Mouse (Mus musculus): ENCODE measurements at regions not wholly inside any gene's neighbourhood (a gene's known extent, or its start where the extent isn't known, plus 50 kb on each side); places are given as distances from the start of the nearest gene placed in this dataset.

DNA sequence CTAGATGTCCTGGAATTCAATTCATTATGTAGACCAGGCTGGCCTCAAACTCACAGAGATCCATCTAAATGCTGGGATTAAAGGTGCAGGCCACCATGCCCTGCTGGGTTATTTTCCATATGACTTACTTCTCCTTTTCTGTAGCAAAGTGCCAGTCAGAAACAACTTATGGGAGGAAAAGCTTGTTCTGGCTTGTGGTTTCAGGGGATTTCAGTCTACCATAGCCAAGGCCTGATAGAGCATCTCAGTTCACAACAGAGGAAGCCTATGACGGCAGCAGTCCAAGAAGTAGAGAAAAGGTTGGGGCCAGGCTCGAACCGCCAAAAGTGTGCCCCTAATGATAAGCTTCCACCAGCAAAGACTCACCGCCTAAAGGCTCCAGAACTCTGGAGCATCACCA, 110.5 kb upstream of the Hdac4 start:
- Histone ChIP-seq H3K36me3 (replicated peaks) (no peaks in the 10 kb centered on the region), H3K9me3 (no peaks in the 10 kb centered on the region), H3K27ac (no peak overlapping the region), H3K4me3 (no peak overlapping the region), H3K4me1 (no peaks in the 10 kb centered on the region), H3K27me3 (ENCODE audit: poor library complexity, severe bottlenecking) (no peaks in the 10 kb centered on the region)
- DNase-seq (ENCODE audit: extremely low spot score, low spot score): no peak
- WGBS: 93% methylated on average over 4 of the region's 4 CpGs

DNA sequence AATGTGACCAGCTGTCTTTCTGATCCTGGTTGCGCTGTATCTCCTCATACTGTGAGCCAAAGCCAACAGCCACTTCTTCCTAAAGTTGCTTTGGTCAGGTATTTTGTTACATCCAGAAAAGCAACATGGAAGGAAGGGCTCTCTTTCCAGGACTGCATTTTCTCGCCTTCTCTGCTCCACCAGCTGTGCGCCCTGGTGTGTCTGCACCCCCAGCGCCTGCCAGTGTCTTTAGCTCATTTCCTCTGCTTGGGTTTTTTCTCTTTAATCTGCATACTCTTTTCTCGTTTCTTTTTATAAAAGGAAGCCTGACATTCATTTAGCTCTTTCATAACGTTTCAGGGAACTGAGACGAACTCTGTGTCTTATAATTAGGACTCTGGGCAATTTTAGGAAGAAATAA, 103.5 kb upstream of the Hdac4 start:
- Histone ChIP-seq H3K4me1 (no peaks in the 10 kb centered on the region), H3K27ac (no peak overlapping the region), H3K4me3 (no peak overlapping the region), H3K27me3 (ENCODE audit: poor library complexity, severe bottlenecking) (no peaks in the 10 kb centered on the region), H3K36me3 (replicated peaks) (no peaks in the 10 kb centered on the region), H3K9me3 (no peaks in the 10 kb centered on the region)
- 78% methylated on average over 7 of the region's 7 CpGs for WGBS
- DNase-seq (ENCODE audit: extremely low spot score, low spot score): no peak

GRCm38 (mm10) chr1:92292681-92293380, 97.3 kb upstream of the Hdac4 start:
- 0 out of 2 replicates have a peak, but pooled peaks cover 4% of the 10 kb centered on the region for H3K4me1 ChIP-seq
- 84% methylated on average over 7 of the region's 7 CpGs for WGBS
- H3K9me3 ChIP-seq: no peaks in the 10 kb centered on the region
- no peaks in the 10 kb centered on the region for H3K27me3 ChIP-seq (ENCODE audit: poor library complexity, severe bottlenecking)
- no peak for DNase-seq (ENCODE audit: extremely low spot score, low spot score)
- H3K36me3 ChIP-seq (replicated peaks): no peaks in the 10 kb centered on the region
- no peak overlapping the region for H3K27ac ChIP-seq
- no peak overlapping the region for H3K4me3 ChIP-seq

- Histone ChIP-seq H3K4me1 (peaks cover 5% of the 10 kb centered on the region; the same call in 1 of the 2 replicates), H3K27me3 (ENCODE audit: poor library complexity, severe bottlenecking) (no peaks in the 10 kb centered on the region), H3K36me3 (replicated peaks) (no peaks in the 10 kb centered on the region), H3K9me3 (no peaks in the 10 kb centered on the region), H3K27ac (no peak overlapping the region), H3K4me3 (no peak overlapping the region)
- WGBS: 91% methylated on average over 1 of the region's 1 CpGs
- no peak for DNase-seq (ENCODE audit: extremely low spot score, low spot score)
Measured at GRCm38 (mm10) chr1:92286966-92287342, 91.5 kb upstream of the Hdac4 start.

DNA sequence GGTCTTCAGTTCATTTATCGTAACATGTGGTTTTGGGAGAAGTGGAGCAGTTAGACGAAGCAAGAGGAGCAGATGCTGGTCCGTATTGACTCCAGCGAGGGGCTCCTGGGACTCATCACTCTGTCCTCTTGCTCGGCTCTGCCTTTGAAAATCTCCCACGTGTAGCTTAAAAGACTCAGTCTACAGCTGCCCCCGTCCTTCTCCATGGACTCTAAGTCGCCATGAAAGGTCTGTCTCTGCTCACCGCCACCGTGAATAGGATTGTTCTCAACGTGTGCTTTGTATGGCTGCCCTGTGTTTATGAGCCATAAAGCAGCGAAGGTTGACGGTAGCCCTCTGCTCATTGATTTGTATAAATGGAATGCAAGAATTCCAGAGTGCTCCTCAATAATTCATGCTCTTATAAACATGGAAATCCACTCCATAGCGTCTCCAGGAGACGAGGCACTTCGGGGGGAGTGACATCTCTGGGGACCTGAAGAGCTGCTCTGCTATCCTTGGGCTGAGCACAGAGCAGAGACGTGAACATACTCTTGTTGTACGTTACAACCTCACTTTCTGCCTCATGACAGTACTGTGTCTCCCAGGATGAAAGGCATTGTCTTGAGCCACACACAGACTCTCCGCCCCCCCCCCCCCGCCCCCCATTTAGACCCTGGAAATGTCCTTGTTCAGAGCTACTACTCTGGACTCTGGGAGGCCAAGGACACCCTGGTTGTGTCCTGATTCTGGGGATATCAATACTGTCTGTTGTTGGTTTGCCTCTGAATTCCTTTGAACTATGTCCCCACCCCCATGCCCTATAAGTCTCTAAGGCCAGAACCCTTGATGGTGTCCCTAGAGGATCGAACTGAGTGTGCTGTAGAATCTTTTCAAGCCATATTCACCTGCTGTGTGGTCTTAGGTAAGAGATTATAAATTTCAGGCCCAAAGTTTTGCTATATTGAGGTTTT, 90.8 kb upstream of the Hdac4 start:
- no peak for DNase-seq (ENCODE audit: extremely low spot score, low spot score)
- WGBS: 78% methylated on average over 21 of the region's 21 CpGs

DNA sequence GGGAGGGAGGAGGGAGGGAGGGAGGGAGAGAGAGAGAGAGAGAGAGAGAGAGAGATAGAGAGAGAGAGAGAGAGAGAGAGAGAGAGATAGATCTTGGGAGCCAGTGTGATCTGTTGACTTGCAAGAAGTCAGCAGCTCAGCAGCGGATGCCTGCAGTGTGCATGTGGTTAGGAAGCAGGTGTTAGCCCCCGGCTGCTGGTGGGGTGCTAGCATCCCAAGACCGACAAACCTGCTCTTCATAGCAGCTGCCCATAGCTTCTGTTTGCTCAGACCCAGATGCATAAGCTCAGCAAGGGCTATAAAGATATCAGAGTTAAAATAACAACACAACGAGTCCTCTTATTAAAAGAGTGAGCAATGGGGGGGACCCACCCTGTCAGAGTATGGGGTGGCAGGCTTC, 88.7 kb upstream of the Hdac4 start:
- H3K4me1 ChIP-seq: peaks cover 5% of the 10 kb centered on the region; the same call in 1 of the 2 replicates
- H3K9me3 ChIP-seq: no peaks in the 10 kb centered on the region
- no peak overlapping the region for H3K27ac ChIP-seq
- no peak for DNase-seq (ENCODE audit: extremely low spot score, low spot score)
- H3K4me3 ChIP-seq: no peak overlapping the region
- H3K36me3 ChIP-seq (replicated peaks): no peaks in the 10 kb centered on the region
- H3K27me3 ChIP-seq (ENCODE audit: poor library complexity, severe bottlenecking): no peaks in the 10 kb centered on the region
- 77% methylated on average over 4 of the region's 4 CpGs for WGBS

More for the DNA sequence above, 90.8 kb upstream of the Hdac4 start:
- no peak overlapping the region for H3K27ac ChIP-seq
- H3K27me3 ChIP-seq (ENCODE audit: poor library complexity, severe bottlenecking): no peaks in the 10 kb centered on the region
- no peaks in the 10 kb centered on the region for H3K9me3 ChIP-seq
- peaks cover 5% of the 10 kb centered on the region; the same call in 1 of the 2 replicates for H3K4me1 ChIP-seq
- no peaks in the 10 kb centered on the region for H3K36me3 ChIP-seq (replicated peaks)
- H3K4me3 ChIP-seq: no peak overlapping the region

GRCm38 (mm10) chr1:92277199-92277747, 81.8 kb upstream of the Hdac4 start:
- H3K9me3 ChIP-seq: no peaks in the 10 kb centered on the region
- H3K27me3 ChIP-seq (ENCODE audit: poor library complexity, severe bottlenecking): no peaks in the 10 kb centered on the region
- H3K27ac ChIP-seq: no peak overlapping the region
- peaks cover under 1% of the 10 kb centered on the region for H3K4me1 ChIP-seq
- DNase-seq (ENCODE audit: extremely low spot score, low spot score): no peak
- 85% methylated on average over 5 of the region's 5 CpGs for WGBS
- H3K36me3 ChIP-seq (replicated peaks): no peaks in the 10 kb centered on the region
- no peak overlapping the region for H3K4me3 ChIP-seq

DNA sequence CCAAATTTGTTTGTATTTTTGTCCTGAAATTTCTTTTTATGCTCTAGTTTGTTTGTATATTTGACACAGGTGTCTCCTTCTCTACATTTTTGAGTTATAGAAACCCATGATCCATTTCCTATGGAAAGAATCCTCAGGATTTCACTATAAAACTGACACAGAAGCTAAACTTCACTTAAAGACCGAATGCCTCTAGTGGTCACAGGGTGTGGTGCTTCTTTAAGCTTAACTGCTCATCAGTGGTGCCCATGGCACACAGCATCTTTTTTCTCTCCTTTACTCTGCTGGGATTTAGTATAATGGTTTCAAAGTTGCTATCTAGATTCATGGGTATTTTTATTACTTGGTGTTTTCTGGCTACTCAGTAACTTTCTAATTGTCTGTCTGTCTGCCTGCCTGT, 79.9 kb upstream of the Hdac4 start:
- Histone ChIP-seq H3K27me3 (ENCODE audit: poor library complexity, severe bottlenecking) (no peaks in the 10 kb centered on the region), H3K9me3 (no peaks in the 10 kb centered on the region), H3K4me3 (no peak overlapping the region), H3K4me1 (peaks cover 18% of the 10 kb centered on the region), H3K27ac (no peak overlapping the region), H3K36me3 (replicated peaks) (no peaks in the 10 kb centered on the region)
- DNase-seq (ENCODE audit: extremely low spot score, low spot score): no peak
- WGBS: 78% methylated on average over 1 of the region's 1 CpGs

DNA sequence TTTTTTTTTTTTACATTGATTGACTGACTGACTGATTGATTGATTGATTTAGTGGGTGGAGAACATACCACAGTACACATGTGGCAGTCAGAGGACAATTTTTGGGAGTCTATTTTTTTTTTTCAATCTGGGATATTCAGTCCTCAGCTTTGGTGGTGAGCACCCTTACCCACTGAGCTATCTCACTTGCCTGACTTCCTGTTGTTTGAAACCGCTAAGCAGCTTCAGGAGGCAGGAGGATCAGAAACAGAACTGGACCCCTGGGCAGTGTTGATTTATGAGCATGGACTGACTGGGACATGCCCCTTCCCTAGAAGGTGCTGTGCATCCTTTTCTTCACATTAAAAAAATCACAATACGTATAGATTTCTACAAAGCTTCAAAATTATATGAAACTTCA, 78.3 kb upstream of the Hdac4 start:
- no peaks in the 10 kb centered on the region for H3K36me3 ChIP-seq (replicated peaks)
- H3K27ac ChIP-seq: no peak overlapping the region
- peaks cover 34% of the 10 kb centered on the region for H3K4me1 ChIP-seq
- WGBS: 93% methylated on average over 2 of the region's 2 CpGs
- no peaks in the 10 kb centered on the region for H3K27me3 ChIP-seq (ENCODE audit: poor library complexity, severe bottlenecking)
- no peak for DNase-seq (ENCODE audit: extremely low spot score, low spot score)
- H3K4me3 ChIP-seq: no peak overlapping the region
- no peaks in the 10 kb centered on the region for H3K9me3 ChIP-seq

DNA sequence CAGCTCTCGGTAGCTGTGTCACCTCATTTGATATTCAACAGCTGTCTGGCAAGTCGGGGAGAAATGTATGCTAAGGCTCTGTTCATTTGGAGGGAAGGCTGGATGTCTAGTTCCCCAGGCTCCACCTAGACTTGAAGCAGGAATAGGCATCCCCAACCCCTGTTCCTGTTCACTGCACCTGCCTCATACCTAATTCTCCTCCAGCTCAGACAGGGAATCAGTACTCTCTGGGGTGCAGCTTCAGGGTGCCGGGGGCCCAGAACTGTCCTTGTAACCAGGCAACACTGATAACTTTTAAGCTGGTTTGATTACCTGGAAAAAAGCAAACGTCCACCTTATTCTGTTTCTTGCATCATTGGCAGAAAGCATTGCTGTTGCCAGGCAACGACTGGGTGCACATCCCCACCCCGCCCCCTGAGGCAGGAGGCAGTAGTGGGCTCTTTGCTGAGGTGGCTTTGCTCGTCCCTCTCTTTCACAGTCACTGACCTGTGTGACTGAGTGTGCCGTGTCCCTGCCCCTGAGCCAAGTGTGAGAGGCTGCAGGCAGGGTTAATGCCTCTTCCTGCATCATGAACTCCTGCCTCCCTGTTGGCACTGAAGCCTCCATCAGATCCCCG, 76.3 kb upstream of the Hdac4 start:
- peaks cover 34% of the 10 kb centered on the region for H3K4me1 ChIP-seq
- H3K27me3 ChIP-seq (ENCODE audit: poor library complexity, severe bottlenecking): no peaks in the 10 kb centered on the region
- WGBS: 51% methylated on average over 9 of the region's 9 CpGs
- no peaks in the 10 kb centered on the region for H3K9me3 ChIP-seq
- H3K4me3 ChIP-seq: no peak overlapping the region
- DNase-seq (ENCODE audit: extremely low spot score, low spot score): no peak
- no peak overlapping the region for H3K27ac ChIP-seq
- H3K36me3 ChIP-seq (replicated peaks): no peaks in the 10 kb centered on the region

- H3K27me3 ChIP-seq (ENCODE audit: poor library complexity, severe bottlenecking): no peaks in the 10 kb centered on the region
Measured at GRCm38 (mm10) chr1:92270486-92271058, 75.1 kb upstream of the Hdac4 start.

GRCm38 (mm10) chr1:92269464-92269863, 74.0 kb upstream of the Hdac4 start:
- DNase-seq (ENCODE audit: extremely low spot score, low spot score): no peak
- H3K4me3 ChIP-seq: no peak overlapping the region
- no peaks in the 10 kb centered on the region for H3K9me3 ChIP-seq
- peaks cover 34% of the 10 kb centered on the region for H3K4me1 ChIP-seq
- no peaks in the 10 kb centered on the region for H3K27me3 ChIP-seq (ENCODE audit: poor library complexity, severe bottlenecking)
- WGBS: 53% methylated on average over 10 of the region's 10 CpGs
- H3K36me3 ChIP-seq (replicated peaks): no peaks in the 10 kb centered on the region
- no peak overlapping the region for H3K27ac ChIP-seq

More at GRCm38 (mm10) chr1:92270486-92271058, 75.1 kb upstream of the Hdac4 start:
- H3K4me1 ChIP-seq: peaks cover 34% of the 10 kb centered on the region
- 58% methylated on average over 6 of the region's 6 CpGs for WGBS
- H3K4me3 ChIP-seq: no peak overlapping the region
- DNase-seq (ENCODE audit: extremely low spot score, low spot score): no peak
- no peaks in the 10 kb centered on the region for H3K36me3 ChIP-seq (replicated peaks)
- no peaks in the 10 kb centered on the region for H3K9me3 ChIP-seq
- H3K27ac ChIP-seq: 0 out of 2 replicates have a peak overlapping the region, but pooled peaks have one; percentile 3

Data from forebrain, embryonic 10.5 days (tissue).